Mouse (Mus musculus) lung, adult 2 months (tissue): ENCODE data around the gene Eif4g3.

ENCODE experiments used
- CTCF ChIP-seq: fragments of 200-500 bp; IDR thresholded peaks from 2 replicates; pipeline ENCODE4 v1.5.1; 2011; ENCODE audit warnings: mild to moderate bottlenecking, low read length, control low read depth; ENCODE audit not compliant: insufficient read depth
- POLR2A ChIP-seq: fragments of 200-500 bp; IDR thresholded peaks from 2 replicates; pipeline ENCODE4 v1.6.1; 2011; ENCODE audit warnings: low read depth, mild to moderate bottlenecking, control low read depth, low read length, borderline replicate concordance; ENCODE audit errors: extremely low read depth

- no peak for TF ChIP-seq POLR2A
- TF ChIP-seq CTCF, result no peak
These were observed 96.7 kb downstream of the Eif4g3 start for GRCm38 (mm10) chr4:138089512-138089911.
